9 mouse cellular contexts compared by ENCODE assay signal in genomic region chr5:114978888-114979249, GRCm38 (mm10). TPM values are rescaled to one million over a fixed set of nuclear protein-coding genes. Genes with fewer than 3 reads are reported as not detected.
DNase-seq lines count a peak whose midpoint lies in the region; ATAC-seq lines count a peak whose summit lies in the region.
"Had no signal": no experiment of that assay in that cellular context is flagged by ENCODE, and none has a peak within 500 bp of the region (broad histone marks: within the 10 kb centered on the region; RNA-seq: fewer than 3 reads in every experiment).

No protein-coding gene starts in this region.

- peak overlapping the region; percentile 78 for H3K27ac ChIP-seq in heart, embryonic 10.5 days
- no peak overlapping the region for H3K27ac ChIP-seq in hindbrain, embryonic 14.5 days
- peak overlapping the region; percentile 94 for H3K27ac ChIP-seq in liver, embryonic 15.5 days (replicated peaks)

- no peak for DNase-seq in heart, embryonic 10.5 days (ENCODE audit: low spot score)
- DNase-seq in heart, adult 18-20 months: no peak
- DNase-seq in embryo, embryonic 10.5 days (ENCODE audit: low spot score): peak; percentile 84
- DNase-seq in hindbrain, embryonic 14.5 days (ENCODE audit: low spot score): peak; percentile 30
- DNase-seq in splenic B cell, adult 2 months (ENCODE audit: low read depth, low spot score): peak; percentile 72
- no peak for DNase-seq in right cerebral cortex, postnatal 36 days (ENCODE audit: low spot score in 2 of 2)

- H3K36me3 ChIP-seq in heart, embryonic 10.5 days: no peaks in the 10 kb centered on the region
- no peaks in the 10 kb centered on the region for H3K36me3 ChIP-seq in hindbrain, embryonic 14.5 days (replicated peaks; ENCODE audit: control insufficient read depth, insufficient read depth)
- no peaks in the 10 kb centered on the region for H3K36me3 ChIP-seq in liver, embryonic 15.5 days (replicated peaks)
- no peaks in the 10 kb centered on the region for H3K36me3 ChIP-seq in splenic B cell, adult 2 months (ENCODE audit: control insufficient read depth, insufficient read depth, low read length, poor library complexity, severe bottlenecking)

- WGBS in heart, embryonic 10.5 days: 7% methylated on average over 6 of the region's 6 CpGs
- 7% methylated on average over 6 of the region's 6 CpGs for WGBS in hindbrain, embryonic 14.5 days
- 3% methylated on average over 6 of the region's 6 CpGs for WGBS in liver, embryonic 15.5 days (ENCODE audit: insufficient replicate concordance)

- H3K9ac ChIP-seq in hindbrain, embryonic 14.5 days: 0 out of 2 replicates have a peak overlapping the region, but pooled peaks have one; percentile 11
- peak overlapping the region; percentile 67 for H3K9ac ChIP-seq in liver, embryonic 15.5 days

- peaks cover 18% of the 10 kb centered on the region for H3K4me1 ChIP-seq in heart, embryonic 10.5 days
- no peaks in the 10 kb centered on the region for H3K4me1 ChIP-seq in hindbrain, embryonic 14.5 days (replicated peaks; ENCODE audit: control insufficient read depth, insufficient read depth, low read length)
- H3K4me1 ChIP-seq in liver, embryonic 15.5 days (replicated peaks): peaks cover 28% of the 10 kb centered on the region

- peak; percentile 45 for ATAC-seq in CD4-positive, CD25-positive, alpha-beta regulatory T cell, adult 4 months
- peak; percentile 53; the same call in 1 of the 2 replicates for ATAC-seq in hindbrain, embryonic 14.5 days (ENCODE audit: low FRiP score)
- ATAC-seq in liver, embryonic 15.5 days (ENCODE audit: insufficient read depth): no peak

- H3K4me2 ChIP-seq in hindbrain, embryonic 14.5 days (replicated peaks): peak overlapping the region; percentile 60
- H3K4me2 ChIP-seq in liver, embryonic 15.5 days: peak overlapping the region; percentile 97

- no peaks in the 10 kb centered on the region for H3K27me3 ChIP-seq in heart, embryonic 10.5 days (ENCODE audit: insufficient read depth, poor library complexity, severe bottlenecking)
- H3K27me3 ChIP-seq in hindbrain, embryonic 14.5 days (ENCODE audit: control insufficient read depth, insufficient read depth, low read length): no peaks in the 10 kb centered on the region
- no peaks in the 10 kb centered on the region for H3K27me3 ChIP-seq in liver, embryonic 15.5 days
- H3K27me3 ChIP-seq in splenic B cell, adult 2 months (ENCODE audit: control insufficient read depth, insufficient read depth, low read length, poor library complexity, severe bottlenecking): no peaks in the 10 kb centered on the region

- H3K9me3 ChIP-seq in heart, embryonic 10.5 days: no peaks in the 10 kb centered on the region
- H3K9me3 ChIP-seq in hindbrain, embryonic 14.5 days (ENCODE audit: control insufficient read depth, low read length): no peaks in the 10 kb centered on the region
- H3K9me3 ChIP-seq in liver, embryonic 15.5 days (replicated peaks): no peaks in the 10 kb centered on the region

- H3K4me3 ChIP-seq in heart, embryonic 10.5 days: peak overlapping the region; percentile 60
- H3K4me3 ChIP-seq in hindbrain, embryonic 14.5 days (replicated peaks; ENCODE audit: low read length): peak overlapping the region; percentile 15
- H3K4me3 ChIP-seq in liver, embryonic 15.5 days (replicated peaks): peak overlapping the region; percentile 64

RNA-seq across cellular contexts. Expression of gene Hnf1a, which starts 8.0 kb away (rescaled TPM):
- polyA plus RNA-seq in heart, embryonic 10.5 days (2016; fragmentation: Nextera tagmentation; extraction: Ambion mirVana): 0.11 and 1.9 TPM in 2 replicates
- total RNA-seq in heart, adult 18-20 months (2021): not detected
- polyA plus RNA-seq in CD4-positive, CD25-positive, alpha-beta regulatory T cell, adult 4 months (2017; shearing (Covaris generic)): under 1 TPM in 1 of 2 experiments, not detected in 1; 0.09 TPM
- 0.07 TPM in 1 of 2 replicates, not detected in the other for polyA plus RNA-seq in hindbrain, embryonic 14.5 days (2014; fragmentation: Nextera tagmentation; extraction: Ambion mirVana)
- 3.8 and 4.3 TPM in 2 replicates for polyA plus RNA-seq in liver, embryonic 15.5 days (2015; fragmentation: Nextera tagmentation; extraction: Ambion mirVana)
- total RNA-seq: neutrophil, adult 5-6 weeks had no signal

RNA-seq across cellular contexts. Expression of gene Sppl3, which starts 32.1 kb away (rescaled TPM):
- 6.9 and 11.5 TPM in 2 replicates for polyA plus RNA-seq in heart, embryonic 10.5 days (2016; fragmentation: Nextera tagmentation; extraction: Ambion mirVana)
- 10 to 100 TPM; 30.1 to 32.2 TPM for total RNA-seq in heart, adult 18-20 months (2021)
- 10 to 100 TPM; 10.2 to 14.2 TPM for polyA plus RNA-seq in CD4-positive, CD25-positive, alpha-beta regulatory T cell, adult 4 months (2017; shearing (Covaris generic))
- polyA plus RNA-seq in hindbrain, embryonic 14.5 days (2014; fragmentation: Nextera tagmentation; extraction: Ambion mirVana): 30.1 and 31.5 TPM in 2 replicates
- polyA plus RNA-seq in liver, embryonic 15.5 days (2015; fragmentation: Nextera tagmentation; extraction: Ambion mirVana): 7.9 and 12.1 TPM in 2 replicates

RNA-seq across cellular contexts. Expression of gene 2210016L21Rik, which starts 36.9 kb away (rescaled TPM):
- 30.1 and 33.0 TPM in 2 replicates for polyA plus RNA-seq in heart, embryonic 10.5 days (2016; fragmentation: Nextera tagmentation; extraction: Ambion mirVana)
- total RNA-seq in heart, adult 18-20 months (2021): 10 to 100 TPM; 25.3 to 28.0 TPM
- polyA plus RNA-seq in CD4-positive, CD25-positive, alpha-beta regulatory T cell, adult 4 months (2017; shearing (Covaris generic)): 10 to 100 TPM; 34.5 to 46.3 TPM
- 126 and 135 TPM in 2 replicates for polyA plus RNA-seq in hindbrain, embryonic 14.5 days (2014; fragmentation: Nextera tagmentation; extraction: Ambion mirVana)
- 10.2 and 12.3 TPM in 2 replicates for polyA plus RNA-seq in liver, embryonic 15.5 days (2015; fragmentation: Nextera tagmentation; extraction: Ambion mirVana)

RNA-seq across cellular contexts. Expression of gene Oasl1, which starts 55.8 kb away (rescaled TPM):
- 0.31 TPM in 1 of 2 replicates, not detected in the other for polyA plus RNA-seq in heart, embryonic 10.5 days (2016; fragmentation: Nextera tagmentation; extraction: Ambion mirVana)
- total RNA-seq in heart, adult 18-20 months (2021): under 1 TPM; 0.39 to 0.82 TPM
- 1 to 10 TPM; 5.8 to 9.1 TPM for polyA plus RNA-seq in CD4-positive, CD25-positive, alpha-beta regulatory T cell, adult 4 months (2017; shearing (Covaris generic))
- 0.13 and 0.25 TPM in 2 replicates for polyA plus RNA-seq in hindbrain, embryonic 14.5 days (2014; fragmentation: Nextera tagmentation; extraction: Ambion mirVana)
- 0.51 and 0.88 TPM in 2 replicates for polyA plus RNA-seq in liver, embryonic 15.5 days (2015; fragmentation: Nextera tagmentation; extraction: Ambion mirVana)

Comparison
In these comparisons a context has a peak if more than half of its experiments do, and no peak if none do; other contexts are left out.
1. DNase-seq: peak in embryo, embryonic 10.5 days (single experiment), hindbrain, embryonic 14.5 days (single experiment) and splenic B cell, adult 2 months (single experiment); none in heart, embryonic 10.5 days (single experiment), heart, adult 18-20 months (0 of 2) and right cerebral cortex, postnatal 36 days (0 of 2).
2. Peak in every context shown above with its lines, with median percentiles within 50 percentile points of each other: H3K4me3 ChIP-seq.